ENCODE assay signal across 9 mouse cellular contexts in the genomic region with DNA sequence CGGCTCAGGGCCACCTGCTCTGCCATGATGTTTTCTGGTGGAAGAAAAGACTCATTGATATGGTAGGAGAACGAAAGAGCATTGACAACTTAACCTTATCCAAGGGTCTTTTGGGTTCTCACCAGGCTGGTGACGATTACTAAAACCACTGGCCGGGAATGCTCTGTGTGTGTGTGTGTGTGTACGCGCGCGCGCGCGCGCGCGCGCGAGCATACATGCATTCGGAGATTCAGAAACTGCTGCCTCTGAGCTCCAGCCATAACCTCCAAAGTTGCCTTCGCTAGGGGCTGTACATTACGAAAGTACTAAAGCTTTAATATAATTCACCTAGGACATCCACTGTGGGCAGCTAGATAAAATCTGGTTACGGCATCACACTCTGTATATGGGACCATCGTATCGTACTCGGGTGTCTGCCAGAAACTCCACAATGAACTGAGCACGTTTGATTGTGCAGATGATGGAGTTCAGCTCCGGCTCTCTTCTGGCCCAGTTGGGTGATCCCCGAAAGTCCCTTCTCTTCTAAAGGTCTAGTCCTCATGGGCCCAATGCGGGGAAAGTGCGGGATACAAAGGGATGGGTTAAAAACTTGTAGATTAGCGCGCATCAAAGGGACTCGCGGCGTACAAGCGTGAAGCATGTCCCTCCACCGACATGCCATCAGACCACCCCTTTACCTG. TPM values are rescaled to one million over a fixed set of nuclear protein-coding genes. Genes with fewer than 3 reads are reported as not detected.
DNase-seq lines count a peak whose midpoint lies in the region; ATAC-seq and TF ChIP-seq lines count a peak whose summit lies in the region.
"Had no signal": no experiment of that assay in that cellular context is flagged by ENCODE, and none has a peak within 500 bp of the region (broad histone marks: within the 10 kb centered on the region; RNA-seq: fewer than 3 reads in every experiment).

No protein-coding gene starts in this region.

- ATAC-seq in heart, embryonic 16.5 days (replicated peaks; ENCODE audit: extremely low read depth, insufficient read depth, low FRiP score) = peak; percentile 5; the same call in 1 of the 2 replicates

- peak overlapping the region; percentile 93 for H3K4me3 ChIP-seq in testis, adult 2 months (ENCODE audit: control insufficient read depth, low read depth, low read length)
- H3K4me3 ChIP-seq in heart, embryonic 16.5 days (ENCODE audit: low read length) = peak overlapping the region; percentile 72

- TF ChIP-seq POLR2A in testis, adult 2 months (IDR thresholded peaks at IDR 0.05; ENCODE audit: control insufficient read depth, low read depth, low read length) = no peak

- peak overlapping the region; percentile 14; the same call in 1 of the 2 replicates for H3K27ac ChIP-seq in testis, adult 2 months (ENCODE audit: control insufficient read depth, insufficient read depth, low read depth, low read length)
- no peak overlapping the region; the same call in 1 of the 2 replicates for H3K27ac ChIP-seq in heart, embryonic 16.5 days (ENCODE audit: low read length)

- no peaks in the 10 kb centered on the region for H3K27me3 ChIP-seq in testis, adult 2 months (ENCODE audit: control insufficient read depth, insufficient read depth, low read length)
- H3K27me3 ChIP-seq in heart, embryonic 16.5 days (ENCODE audit: control insufficient read depth, insufficient read depth, low read length) = no peaks in the 10 kb centered on the region

- peak; percentile 29 for DNase-seq in embryo, embryonic 10.5 days (ENCODE audit: low spot score)
- DNase-seq in embryo, embryonic 10 days (ENCODE audit: low spot score) = no peak
- no peak for DNase-seq in testis, postnatal 14 days (ENCODE audit: low spot score)
- peak; percentile 16 for DNase-seq in mesoderm, embryonic 11.5 days (ENCODE audit: low read depth, low spot score)
- no peak for DNase-seq in layer of hippocampus, adult 11-12 months (ENCODE audit: low spot score)
- DNase-seq in gastrocnemius, postnatal 10 days = no peak

- TF ChIP-seq CTCF in testis, adult 2 months (IDR thresholded peaks at IDR 0.05; ENCODE audit: control insufficient read depth, insufficient read depth, insufficient replicate concordance, low read depth, low read length) = no peak

- no peaks in the 10 kb centered on the region for H3K36me3 ChIP-seq in testis, adult 2 months (ENCODE audit: control insufficient read depth, insufficient read depth, low read length)
- no peaks in the 10 kb centered on the region for H3K36me3 ChIP-seq in heart, embryonic 16.5 days (ENCODE audit: control insufficient read depth, insufficient read depth)

- WGBS in heart, embryonic 16.5 days = 20% methylated on average over 35 of the region's 35 CpGs

- peaks cover 4% of the 10 kb centered on the region for H3K4me1 ChIP-seq in testis, adult 2 months (ENCODE audit: control insufficient read depth, insufficient read depth, low read length)
- H3K4me1 ChIP-seq in heart, embryonic 16.5 days (ENCODE audit: control insufficient read depth, insufficient read depth, low read length) = peaks cover 2% of the 10 kb centered on the region; the same call in 1 of the 2 replicates

- H3K4me2 ChIP-seq in heart, embryonic 16.5 days (ENCODE audit: low read depth, low read length) = peak overlapping the region; percentile 77

- no peaks in the 10 kb centered on the region for H3K9me3 ChIP-seq in heart, embryonic 16.5 days (replicated peaks; ENCODE audit: control insufficient read depth, low read length)

- peak overlapping the region; percentile 77 for H3K9ac ChIP-seq in heart, embryonic 16.5 days (ENCODE audit: low read length)

RNA-seq across cellular contexts. Expression of gene G6pdx, which starts 0.7 kb away (rescaled TPM):
- 6.9 and 7.7 TPM in 2 replicates for polyA plus RNA-seq in testis, adult 2 months (2012; rRNA removed)
- polyA plus RNA-seq in heart, embryonic 16.5 days (2015; fragmentation: Nextera tagmentation; extraction: Ambion mirVana) = 18.0 and 20.3 TPM in 2 replicates
- total RNA-seq in gastrocnemius, postnatal 10 days (2021) = 1 to 10 TPM; 6.9 to 8.2 TPM

RNA-seq across cellular contexts. Expression of gene Ikbkg, which starts 35.2 kb away (rescaled TPM):
- 2.1 and 2.9 TPM in 2 replicates for polyA plus RNA-seq in testis, adult 2 months (2012; rRNA removed)
- polyA plus RNA-seq in heart, embryonic 16.5 days (2015; fragmentation: Nextera tagmentation; extraction: Ambion mirVana) = 21.9 and 23.0 TPM in 2 replicates
- total RNA-seq in gastrocnemius, postnatal 10 days (2021) = 10 to 100 TPM; 25.1 to 27.5 TPM

RNA-seq across cellular contexts. Expression of gene Fam3a, which starts 35.2 kb away (rescaled TPM):
- polyA plus RNA-seq in testis, adult 2 months (2012; rRNA removed) = 5.6 and 6.5 TPM in 2 replicates
- 26.4 and 29.0 TPM in 2 replicates for polyA plus RNA-seq in heart, embryonic 16.5 days (2015; fragmentation: Nextera tagmentation; extraction: Ambion mirVana)
- total RNA-seq in gastrocnemius, postnatal 10 days (2021) = 10 to 100 TPM; 18.3 to 18.4 TPM

RNA-seq across cellular contexts. Expression of gene Gm6880, which starts 52.9 kb away (rescaled TPM):
- polyA plus RNA-seq in testis, adult 2 months (2012; rRNA removed) = 26.3 and 26.6 TPM in 2 replicates
- polyA plus RNA-seq in heart, embryonic 16.5 days (2015; fragmentation: Nextera tagmentation; extraction: Ambion mirVana) = not detected in 2 replicates
- not detected for total RNA-seq in gastrocnemius, postnatal 10 days (2021)
- total RNA-seq: left cerebral cortex, adult 18-20 months had no signal

RNA-seq across cellular contexts. Expression of gene Slc10a3, which starts 55.1 kb away (rescaled TPM):
- 6.2 and 9.0 TPM in 2 replicates for polyA plus RNA-seq in testis, adult 2 months (2012; rRNA removed)
- polyA plus RNA-seq in heart, embryonic 16.5 days (2015; fragmentation: Nextera tagmentation; extraction: Ambion mirVana) = 14.9 and 17.2 TPM in 2 replicates
- 1 to 10 TPM; 4.8 to 5.6 TPM for total RNA-seq in gastrocnemius, postnatal 10 days (2021)

Comparison
In these comparisons a context has a peak if more than half of its experiments do, and no peak if none do; other contexts are left out.
1. DNase-seq: peak in embryo, embryonic 10.5 days (single experiment) and mesoderm, embryonic 11.5 days (single experiment); none in embryo, embryonic 10 days (single experiment), testis, postnatal 14 days (single experiment), layer of hippocampus, adult 11-12 months (single experiment) and gastrocnemius, postnatal 10 days (single experiment).